Mouse (Mus musculus) hindbrain, postnatal 0 days (tissue): ENCODE measurements around the gene Mis18a. TPM values are rescaled to one million over a fixed set of nuclear protein-coding genes. Genes with fewer than 3 reads are reported as not detected.
A peak's percentile ranks its signal among the peaks of the same experiment; 100 is the strongest.

Source experiments
- ATAC-seq: fragments of 200-750 bp; cut with Nextera tagmentation; 2 replicates; pipeline ENCODE4 v1.8.0; 2017; ENCODE audit warnings: mild to moderate bottlenecking, moderate TSS enrichment, moderate library complexity
- DNase-seq: peaks from one replicate; pipeline ENCODE4 v3.0.0-alpha.2; 2015; ENCODE audit warnings: low spot score
- H3K27ac ChIP-seq: fragments of 300-500 bp; sonication (generic); 2 replicates; pipeline ENCODE4 v1.5.1; 2014; ENCODE audit warnings: mild to moderate bottlenecking
- H3K27me3 ChIP-seq: fragments of 300-500 bp; sonication (generic); 2 replicates; pipeline ENCODE4 v1.6.1; 2014; ENCODE audit warnings: low read length, mixed read lengths; ENCODE audit not compliant: insufficient read depth
- H3K36me3 ChIP-seq: fragments of 300-500 bp; sonication (generic); 2 replicates; pipeline ENCODE4 v1.6.1; 2014; ENCODE audit warnings: low read length, mixed read lengths; ENCODE audit not compliant: insufficient read depth
- H3K4me1 ChIP-seq: fragments of 300-500 bp; sonication (generic); 2 replicates; pipeline ENCODE4 v1.6.1; 2014; ENCODE audit warnings: antibody characterized with exemption, low read length, mixed read lengths; ENCODE audit not compliant: insufficient read depth
- H3K4me2 ChIP-seq: fragments of 300-500 bp; sonication (generic); 2 replicates; pipeline ENCODE4 v1.6.1; 2014; ENCODE audit warnings: low read depth, mild to moderate bottlenecking, low read length, moderate library complexity, mixed read lengths
- H3K4me3 ChIP-seq: fragments of 300-500 bp; sonication (generic); 2 replicates; pipeline ENCODE4 v1.5.1; 2014; ENCODE audit warnings: low read length
- H3K9ac ChIP-seq: fragments of 300-500 bp; sonication (generic); replicated peaks from 2 replicates; pipeline ENCODE4 v1.6.1; 2014; ENCODE audit warnings: mild to moderate bottlenecking, low read length, moderate library complexity, mixed read lengths
- H3K9me3 ChIP-seq: fragments of 300-500 bp; sonication (generic); 2 replicates; pipeline ENCODE4 v1.6.1; 2016; ENCODE audit warnings: low read length, mixed read lengths
- CTCF ChIP-seq: IDR thresholded peaks from 2 replicates; pipeline ENCODE4 v1.5.1; 2016; ENCODE audit warnings: antibody characterized with exemption, control low read depth, low read depth
- WGBS: fragments of 180-500 bp; shearing (Covaris S2); extraction: QIAGEN DNeasy Blood & Tissue Kit; methylation state at CpG from one replicate; pipeline ENCODE4 v1.1.7; 2014; 5-methylcytosine and 5-hydroxymethylcytosine counted together
- polyA plus RNA-seq: library from polyadenylated mRNA; unstranded; fragments of >200 nt; fragmentation: Nextera tagmentation; extraction: Ambion mirVana; gene quantifications from 2 replicates; pipeline ENCODE4 v1.2.1, GENCODE M21; 2015
- total RNA-seq: library from RNA; depleted of rRNA; stranded (reverse); fragments of >200 nt; gene quantifications from 2 replicates; pipeline ENCODE4 v1.2.3, GENCODE M21; 2014; rRNA removed

Mis18a gene
- total and polyA plus RNA-seq, 2 experiments from 2014 or later, result 16.9 to 29.7 TPM

DNA sequence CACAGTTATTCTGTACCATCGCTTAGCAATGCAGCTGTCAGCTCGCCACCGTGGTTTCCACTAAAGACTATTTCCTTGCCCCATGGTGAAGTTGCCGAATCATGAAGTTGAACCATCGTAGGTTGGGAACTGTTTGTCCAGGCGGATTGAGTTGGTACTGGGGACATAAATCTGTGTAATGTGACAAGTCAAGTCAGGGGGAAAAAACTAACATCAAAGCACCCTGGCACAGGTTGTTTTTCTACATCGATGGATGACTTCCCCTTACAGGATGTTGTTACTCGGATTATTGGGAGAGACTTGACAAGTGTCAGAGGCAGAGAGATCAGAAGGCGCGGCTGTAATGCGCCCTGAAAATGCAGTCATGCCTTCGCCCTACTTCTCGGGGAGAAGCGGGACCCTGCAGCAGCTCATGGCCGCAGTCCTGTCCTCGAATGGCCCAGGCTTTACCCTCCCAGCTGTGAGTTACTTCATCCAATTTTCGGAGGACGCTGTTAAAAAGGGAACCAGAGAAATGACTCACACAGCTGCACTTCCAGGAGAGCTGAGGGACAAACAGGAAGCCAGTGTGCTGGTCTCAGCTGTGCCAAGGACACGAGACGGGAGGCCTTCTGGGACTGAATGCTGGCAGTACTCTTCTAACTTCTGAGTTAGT lies 50.2 kb downstream of the Mis18a start:
- H3K9ac ChIP-seq, result no peak overlapping the region
- H3K4me3 ChIP-seq, result no peak overlapping the region
- 82% methylated on average over 20 of the region's 20 CpGs for WGBS
- DNase-seq, result no peak
- no peak overlapping the region for H3K4me2 ChIP-seq
- H3K36me3 ChIP-seq, result no peaks in the 10 kb centered on the region
- no peaks in the 10 kb centered on the region for H3K9me3 ChIP-seq
- no peaks in the 10 kb centered on the region for H3K27me3 ChIP-seq
- no peak for TF ChIP-seq CTCF
- H3K4me1 ChIP-seq, result no peaks in the 10 kb centered on the region
- no peak for ATAC-seq
- no peak overlapping the region for H3K27ac ChIP-seq

DNA sequence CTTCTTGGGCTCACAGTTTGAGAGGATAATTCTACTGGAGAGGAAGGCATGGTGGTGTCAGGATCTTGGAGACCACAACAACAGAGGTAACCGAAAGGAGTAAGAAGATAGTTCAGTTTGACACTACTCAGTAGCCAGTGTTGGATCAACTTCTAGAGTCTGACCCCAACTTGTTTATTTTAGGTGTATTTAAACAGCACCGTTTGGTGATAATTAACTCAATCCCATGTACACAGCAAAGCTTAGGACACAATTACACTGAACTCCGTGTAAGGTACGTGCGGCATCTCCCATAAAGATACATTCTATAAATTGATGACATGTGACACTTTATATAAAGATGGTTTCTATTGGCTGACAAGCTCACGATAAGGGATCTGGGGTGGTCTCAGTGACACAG lies 52.6 kb downstream of the Mis18a start:
- no peaks in the 10 kb centered on the region for H3K4me1 ChIP-seq
- 96% methylated on average over 6 of the region's 6 CpGs for WGBS
- ATAC-seq (no peak), DNase-seq (no peak)
- H3K27me3 ChIP-seq, result no peaks in the 10 kb centered on the region
- H3K9ac ChIP-seq, result no peak overlapping the region
- TF ChIP-seq CTCF, result no peak
- no peak overlapping the region for H3K4me2 ChIP-seq
- H3K27ac ChIP-seq, result no peak overlapping the region
- no peak overlapping the region for H3K4me3 ChIP-seq
- H3K9me3 ChIP-seq, result no peaks in the 10 kb centered on the region
- H3K36me3 ChIP-seq, result no peaks in the 10 kb centered on the region

DNA sequence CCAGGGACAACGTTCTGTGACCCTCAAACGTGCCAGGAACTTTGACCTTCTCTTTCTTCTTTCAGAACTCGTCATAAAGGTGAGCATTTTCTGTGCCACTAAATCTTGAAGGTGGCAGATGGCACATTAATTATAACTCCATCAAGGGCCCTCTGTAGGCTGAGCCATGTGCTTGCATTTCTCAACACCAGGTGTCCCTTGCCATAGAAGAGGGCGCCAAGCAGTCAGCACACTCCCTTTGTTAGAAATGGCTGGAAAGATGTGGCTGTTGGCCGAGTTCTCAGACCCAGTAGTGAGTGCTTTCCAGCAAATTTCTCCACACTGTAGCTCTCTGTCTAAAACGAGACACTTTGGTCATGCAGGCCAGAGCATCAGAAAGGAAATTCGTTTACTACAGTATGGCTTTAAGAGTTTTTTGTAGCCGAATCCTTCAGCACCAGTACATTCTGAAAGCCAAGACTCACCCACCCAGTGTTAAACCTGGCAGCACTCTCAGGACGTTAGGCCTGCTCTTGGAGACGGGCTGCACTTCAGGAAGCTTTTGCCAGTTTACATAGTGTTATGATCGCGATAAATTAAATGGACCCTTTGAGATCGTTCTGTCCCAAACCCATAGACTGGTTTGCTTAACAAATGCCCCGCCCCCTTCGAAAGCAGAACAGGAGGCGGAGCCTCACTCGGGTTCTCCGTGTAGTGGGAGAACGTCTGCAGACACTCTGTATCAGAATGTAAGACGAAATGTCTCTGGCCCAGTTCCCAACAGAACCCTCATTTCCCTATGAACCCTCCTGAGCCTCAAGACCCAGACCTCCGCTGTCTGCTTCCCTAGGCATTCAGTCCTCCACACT lies 53.5 kb downstream of the Mis18a start:
- ATAC-seq (peak; percentile 74), DNase-seq (peak; percentile 49)
- no peaks in the 10 kb centered on the region for H3K4me1 ChIP-seq
- no peak overlapping the region for H3K9ac ChIP-seq
- no peaks in the 10 kb centered on the region for H3K9me3 ChIP-seq
- no peaks in the 10 kb centered on the region for H3K36me3 ChIP-seq
- H3K4me2 ChIP-seq, result no peak overlapping the region
- 69% methylated on average over 21 of the region's 21 CpGs for WGBS
- no peak overlapping the region for H3K4me3 ChIP-seq
- peak; percentile 47 for TF ChIP-seq CTCF
- no peaks in the 10 kb centered on the region for H3K27me3 ChIP-seq
- H3K27ac ChIP-seq, result no peak overlapping the region

Other genes starting within 250 kb of the Mis18a start
- 1.4 and 2.9 TPM in 2 replicates for gene Mrap, start 10.8 kb upstream of the Mis18a start, total RNA-seq
- gene Mrap, start 10.8 kb upstream of the Mis18a start, polyA plus RNA-seq, result 1.3 and 1.6 TPM in 2 replicates
- gene Urb1, start 83.0 kb upstream of the Mis18a start, total RNA-seq, result 14.5 and 17.6 TPM in 2 replicates
- gene Urb1, start 83.0 kb upstream of the Mis18a start, polyA plus RNA-seq, result 4.0 and 4.5 TPM in 2 replicates
- gene Eva1c, start 99.3 kb upstream of the Mis18a start, total RNA-seq, result 2.3 and 9.4 TPM in 2 replicates
- gene Eva1c, start 99.3 kb upstream of the Mis18a start, polyA plus RNA-seq, result 3.9 and 4.0 TPM in 2 replicates
- 12.1 and 16.8 TPM in 2 replicates for gene Cfap298, start 207.7 kb upstream of the Mis18a start, total RNA-seq
- 61.1 and 67.2 TPM in 2 replicates for gene Cfap298, start 207.7 kb upstream of the Mis18a start, polyA plus RNA-seq